Mouse (Mus musculus): ENCODE measurements around the gene Gm9903. TPM values are rescaled to one million over a fixed set of nuclear protein-coding genes. Genes with fewer than 3 reads are reported as not detected.

The Gm9903 gene
- 0.93 and 1.0 TPM in 2 replicates for polyA plus RNA-seq (2016; fragmentation: Nextera tagmentation; extraction: Ambion mirVana)

DNA sequence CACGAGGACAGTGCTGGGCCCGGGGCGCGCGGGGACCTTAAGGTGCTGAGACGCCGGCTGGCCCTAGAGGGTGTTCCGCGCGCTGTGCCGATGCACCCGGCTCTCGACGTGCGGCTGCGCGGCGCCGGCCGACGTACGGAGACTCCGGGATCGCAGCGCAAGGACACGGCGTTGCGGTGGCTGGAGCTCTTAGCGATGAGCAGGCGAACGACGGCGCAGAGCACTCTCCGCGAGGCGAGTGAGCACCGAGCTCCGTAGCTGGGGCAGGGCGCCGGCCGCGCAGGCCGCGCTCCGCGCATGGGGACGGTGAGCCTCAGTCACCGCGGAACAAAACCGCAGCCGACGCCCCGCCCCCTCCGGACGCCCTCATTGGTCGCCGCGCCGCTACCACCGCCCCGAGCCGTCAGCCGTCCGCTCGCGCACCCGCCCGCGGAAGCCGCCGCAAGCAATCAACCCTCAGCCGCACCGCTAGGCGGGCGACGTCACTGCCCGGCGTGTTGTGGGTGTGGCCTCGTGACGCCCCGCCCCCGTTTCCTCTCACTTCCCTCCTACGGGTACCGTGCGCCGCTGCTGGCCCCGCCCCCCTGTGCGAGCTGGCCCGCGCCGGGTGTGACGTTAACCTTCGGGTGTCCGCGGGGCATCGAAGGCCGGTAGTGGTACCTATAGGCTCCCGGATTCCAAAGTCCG is at the start of gene Gm9903, which contains the start of gene Fam53a:
TSS of gene Gm9903 (plus strand) at position 625 of the 687 bp plus-strand sequence.
TSS of gene Fam53a (minus strand) at position 335 of the 687 bp plus-strand sequence.
- Histone ChIP-seq H3K9ac (replicated peaks) (peak within 1 kb of the TSS; percentile 71), H3K4me2 (replicated peaks) (peak within 1 kb of the TSS; percentile 93), H3K27ac (replicated peaks) (peak within 1 kb of the TSS; percentile 90), H3K4me1 (peaks cover 15% of the 10 kb centered on the region), H3K27me3 (no peaks in the 10 kb centered on the region), H3K9me3 (no peaks in the 10 kb centered on the region), H3K4me3 (peak within 1 kb of the TSS; percentile 82), H3K36me3 (peaks cover 2% of the 10 kb centered on the region; the same call in 1 of the 2 replicates)
- peak; percentile 96 for ATAC-seq (ENCODE audit: low FRiP score, low read depth)
- WGBS = under 1% methylated on average over 98 of the region's 99 CpGs

DNA sequence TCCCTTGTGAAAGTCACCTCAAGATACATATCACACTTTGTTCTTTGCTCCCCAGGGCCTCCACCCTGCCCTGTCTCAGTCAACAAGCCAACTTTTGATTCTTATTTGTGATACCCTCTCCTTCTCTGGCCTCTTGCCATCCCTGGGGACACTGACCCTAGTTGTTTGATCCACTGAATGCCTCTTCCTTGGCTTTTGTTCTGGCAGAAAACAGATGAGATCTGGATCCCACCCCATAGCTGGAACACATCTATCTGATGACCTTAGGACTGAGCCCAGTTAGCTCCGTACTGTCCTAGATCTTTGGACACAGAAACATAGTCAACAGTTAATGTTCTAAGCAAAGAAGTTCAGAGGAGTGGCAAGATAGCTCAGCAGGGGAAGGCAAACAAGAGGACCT is 49.4 kb upstream of the Gm9903 start:
- ATAC-seq (ENCODE audit: low FRiP score, low read depth) = no peak
- no peak overlapping the region for H3K27ac ChIP-seq (replicated peaks)
- H3K27me3 ChIP-seq = no peaks in the 10 kb centered on the region
- 90% methylated on average over 1 of the region's 1 CpGs for WGBS
- no peak overlapping the region for H3K9ac ChIP-seq (replicated peaks)
- no peak overlapping the region for H3K4me3 ChIP-seq
- no peak overlapping the region for H3K4me2 ChIP-seq (replicated peaks)
- no peaks in the 10 kb centered on the region for H3K9me3 ChIP-seq
- H3K4me1 ChIP-seq = no peaks in the 10 kb centered on the region
- no peaks in the 10 kb centered on the region for H3K36me3 ChIP-seq

DNA sequence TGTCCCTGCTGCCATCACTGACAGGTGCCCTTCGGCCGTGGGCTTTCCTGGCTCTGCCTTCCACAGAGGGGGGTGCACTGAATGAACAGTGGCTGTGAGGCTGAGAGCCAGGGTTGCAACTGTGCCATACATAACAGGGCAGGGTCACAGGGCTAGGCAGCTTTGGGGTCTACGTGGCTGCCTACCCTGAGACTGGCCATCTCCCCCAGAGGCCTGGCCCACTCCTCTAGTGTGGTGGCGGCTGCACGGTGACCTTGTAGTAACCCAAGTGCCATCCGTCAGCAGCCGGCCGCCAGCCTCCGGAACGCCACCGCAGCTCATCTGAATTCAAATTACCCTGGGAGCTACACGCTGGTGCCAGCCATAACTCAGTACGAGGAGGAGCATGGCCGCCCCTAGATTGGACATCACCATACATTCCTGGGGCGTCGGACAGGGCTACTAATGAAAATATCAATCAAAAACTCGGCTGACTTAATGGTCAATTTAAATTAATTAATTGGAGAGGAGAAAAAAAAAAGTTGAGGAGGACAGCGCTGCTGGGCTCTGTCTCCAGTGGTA is 42.1 kb upstream of the Gm9903 start:
- 0 out of 2 replicates have a peak, but pooled peaks cover 4% of the 10 kb centered on the region for H3K27me3 ChIP-seq
- no peaks in the 10 kb centered on the region for H3K9me3 ChIP-seq
- H3K36me3 ChIP-seq = no peaks in the 10 kb centered on the region
- WGBS = 84% methylated on average over 18 of the region's 18 CpGs
- no peak for ATAC-seq (ENCODE audit: low FRiP score, low read depth)
- H3K27ac ChIP-seq (replicated peaks) = no peak overlapping the region
- H3K9ac ChIP-seq (replicated peaks) = no peak overlapping the region
- H3K4me3 ChIP-seq = no peak overlapping the region
- no peaks in the 10 kb centered on the region for H3K4me1 ChIP-seq
- no peak overlapping the region for H3K4me2 ChIP-seq (replicated peaks)

DNA sequence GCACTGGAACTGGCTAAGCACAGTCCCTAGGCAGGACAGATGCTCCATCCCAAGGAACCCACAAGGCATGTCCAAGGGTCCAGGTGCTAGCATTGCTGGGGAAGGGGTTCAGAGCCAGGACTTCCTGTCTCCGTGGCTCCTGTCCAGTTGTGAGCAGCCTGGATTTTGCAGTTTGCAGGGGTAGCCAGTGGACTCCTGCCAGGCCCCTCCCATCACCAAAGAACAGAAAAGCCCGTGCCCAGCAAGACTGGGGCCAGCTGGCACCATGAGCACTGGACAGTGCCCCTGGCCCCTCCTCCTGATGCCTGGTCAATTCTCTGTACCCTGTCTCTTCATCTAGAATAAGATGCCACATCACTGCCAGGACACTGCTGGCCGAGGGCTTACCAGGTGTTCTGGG is 41.7 kb upstream of the Gm9903 start:
- 86% methylated on average over 3 of the region's 3 CpGs for WGBS
- Histone ChIP-seq H3K27me3 (0 out of 2 replicates have a peak, but pooled peaks cover 4% of the 10 kb centered on the region), H3K27ac (replicated peaks) (no peak overlapping the region), H3K4me3 (no peak overlapping the region), H3K36me3 (no peaks in the 10 kb centered on the region), H3K4me1 (no peaks in the 10 kb centered on the region), H3K4me2 (replicated peaks) (no peak overlapping the region), H3K9me3 (no peaks in the 10 kb centered on the region), H3K9ac (replicated peaks) (no peak overlapping the region)
- ATAC-seq (ENCODE audit: low FRiP score, low read depth) = no peak

DNA sequence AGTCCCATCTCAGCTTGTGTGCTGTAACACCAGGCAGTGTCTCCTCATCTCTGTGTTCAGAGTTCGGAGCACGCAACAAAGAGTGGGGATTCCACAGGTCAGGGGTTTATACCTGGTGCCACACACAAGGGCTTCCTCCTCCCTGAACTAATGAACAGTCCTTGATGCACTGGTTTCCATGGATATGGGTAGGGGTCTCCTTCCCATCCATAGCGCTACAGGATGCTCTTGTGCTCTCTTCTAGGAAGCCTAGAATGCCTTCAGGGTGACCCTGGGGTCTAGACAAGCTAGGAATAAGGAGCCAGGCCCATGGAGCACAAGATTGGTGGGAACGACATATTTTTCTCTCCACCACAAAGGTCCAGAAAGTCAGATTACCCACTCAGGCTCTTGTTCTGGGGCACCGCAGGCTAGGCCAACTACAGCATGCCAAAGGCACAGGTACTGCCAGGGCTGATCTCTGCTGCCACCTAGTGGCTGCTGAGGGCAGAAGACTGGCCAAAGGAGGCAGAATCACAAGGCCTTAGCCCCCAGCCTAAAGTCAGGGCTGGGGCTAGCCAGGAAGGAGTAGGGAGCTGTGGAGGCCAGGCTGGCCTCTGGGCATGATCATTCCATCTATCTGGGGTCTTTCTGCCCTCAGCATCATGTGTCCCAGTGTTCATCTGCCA is 40.4 kb upstream of the Gm9903 start:
- 70% methylated on average over 5 of the region's 5 CpGs for WGBS
- no peak for ATAC-seq (ENCODE audit: low FRiP score, low read depth)
- no peak overlapping the region for H3K9ac ChIP-seq (replicated peaks)
- no peaks in the 10 kb centered on the region for H3K9me3 ChIP-seq
- H3K4me1 ChIP-seq = no peaks in the 10 kb centered on the region
- H3K27me3 ChIP-seq = 0 out of 2 replicates have a peak, but pooled peaks cover 4% of the 10 kb centered on the region
- no peaks in the 10 kb centered on the region for H3K36me3 ChIP-seq
- no peak overlapping the region for H3K27ac ChIP-seq (replicated peaks)
- no peak overlapping the region for H3K4me3 ChIP-seq
- H3K4me2 ChIP-seq (replicated peaks) = no peak overlapping the region

DNA sequence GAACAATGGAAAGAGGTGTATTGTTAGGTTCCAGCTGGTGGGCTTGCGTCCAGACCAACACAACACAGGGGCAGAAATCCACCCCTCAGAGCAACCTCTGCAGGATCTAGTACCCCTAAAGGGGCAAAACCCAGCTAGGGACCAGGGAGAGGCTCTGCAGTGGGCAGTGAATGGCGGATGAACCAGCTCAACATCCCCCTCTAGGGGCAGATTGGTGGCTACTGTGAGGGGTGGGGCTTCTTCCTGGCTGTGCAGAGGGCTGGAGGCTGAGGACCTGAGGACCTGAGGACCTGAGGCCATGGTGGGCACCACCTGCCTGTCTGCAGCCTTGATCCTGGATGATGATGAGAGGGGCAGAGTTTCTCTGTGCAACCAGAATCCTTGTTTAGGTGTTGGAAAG is 36.1 kb upstream of the Gm9903 start:
- no peaks in the 10 kb centered on the region for H3K4me1 ChIP-seq
- H3K9me3 ChIP-seq = no peaks in the 10 kb centered on the region
- H3K4me3 ChIP-seq = no peak overlapping the region
- ATAC-seq (ENCODE audit: low FRiP score, low read depth) = no peak
- H3K36me3 ChIP-seq = no peaks in the 10 kb centered on the region
- no peaks in the 10 kb centered on the region for H3K27me3 ChIP-seq
- no peak overlapping the region for H3K4me2 ChIP-seq (replicated peaks)
- H3K9ac ChIP-seq (replicated peaks) = no peak overlapping the region
- 31% methylated on average over 2 of the region's 2 CpGs for WGBS
- H3K27ac ChIP-seq (replicated peaks) = no peak overlapping the region

DNA sequence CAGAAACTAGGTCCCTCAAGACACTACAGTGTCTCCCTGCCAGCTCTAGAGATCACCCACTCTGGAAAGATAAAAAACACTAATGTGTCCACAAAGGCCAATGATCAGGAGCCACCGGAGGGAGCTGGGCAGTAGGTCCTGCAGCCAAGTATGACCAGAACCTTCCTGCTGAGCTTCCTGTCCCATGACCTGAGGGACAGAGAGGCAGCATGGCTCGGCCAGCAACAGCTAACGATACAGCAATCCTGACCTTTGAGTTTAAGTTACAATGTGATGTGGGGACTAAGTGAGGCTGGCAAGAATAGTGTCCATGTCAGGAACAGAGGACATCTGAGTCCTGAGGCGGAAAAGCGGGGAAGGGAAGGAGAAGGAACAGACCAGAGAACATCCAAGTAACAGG is 24.4 kb upstream of the Gm9903 start:
- WGBS = 88% methylated on average over 5 of the region's 5 CpGs
- no peaks in the 10 kb centered on the region for H3K4me1 ChIP-seq
- ATAC-seq (ENCODE audit: low FRiP score, low read depth) = no peak
- H3K36me3 ChIP-seq = peaks cover 43% of the 10 kb centered on the region
- no peak overlapping the region for H3K4me3 ChIP-seq
- no peak overlapping the region for H3K27ac ChIP-seq (replicated peaks)
- no peak overlapping the region for H3K4me2 ChIP-seq (replicated peaks)
- H3K9ac ChIP-seq (replicated peaks) = no peak overlapping the region
- H3K27me3 ChIP-seq = no peaks in the 10 kb centered on the region
- no peaks in the 10 kb centered on the region for H3K9me3 ChIP-seq

DNA sequence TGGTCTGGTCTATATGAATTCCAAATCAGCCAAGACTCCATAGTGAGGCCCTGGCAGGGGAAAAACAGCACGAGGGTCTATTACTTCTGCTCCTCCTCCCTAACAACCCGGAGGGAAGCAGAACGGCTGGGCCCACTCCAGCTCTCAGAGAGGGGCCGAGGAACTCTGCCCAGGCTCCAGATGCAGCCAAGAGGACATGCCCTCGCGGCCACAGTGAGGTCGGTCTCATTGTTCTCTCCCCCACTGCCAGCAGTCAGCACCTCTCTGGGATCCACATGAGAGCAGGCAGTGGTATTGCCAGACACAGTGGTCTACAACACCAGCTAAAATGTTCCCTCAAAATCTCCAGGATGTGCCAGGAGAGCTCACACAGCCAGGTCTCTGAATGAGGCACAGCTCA is 23.1 kb upstream of the Gm9903 start:
- H3K27ac ChIP-seq (replicated peaks) = no peak overlapping the region
- H3K9ac ChIP-seq (replicated peaks) = no peak overlapping the region
- H3K36me3 ChIP-seq = peaks cover 39% of the 10 kb centered on the region
- H3K4me3 ChIP-seq = no peak overlapping the region
- no peaks in the 10 kb centered on the region for H3K9me3 ChIP-seq
- no peaks in the 10 kb centered on the region for H3K27me3 ChIP-seq
- H3K4me1 ChIP-seq = no peaks in the 10 kb centered on the region
- 78% methylated on average over 7 of the region's 7 CpGs for WGBS
- no peak for ATAC-seq (ENCODE audit: low FRiP score, low read depth)
- H3K4me2 ChIP-seq (replicated peaks) = no peak overlapping the region

DNA sequence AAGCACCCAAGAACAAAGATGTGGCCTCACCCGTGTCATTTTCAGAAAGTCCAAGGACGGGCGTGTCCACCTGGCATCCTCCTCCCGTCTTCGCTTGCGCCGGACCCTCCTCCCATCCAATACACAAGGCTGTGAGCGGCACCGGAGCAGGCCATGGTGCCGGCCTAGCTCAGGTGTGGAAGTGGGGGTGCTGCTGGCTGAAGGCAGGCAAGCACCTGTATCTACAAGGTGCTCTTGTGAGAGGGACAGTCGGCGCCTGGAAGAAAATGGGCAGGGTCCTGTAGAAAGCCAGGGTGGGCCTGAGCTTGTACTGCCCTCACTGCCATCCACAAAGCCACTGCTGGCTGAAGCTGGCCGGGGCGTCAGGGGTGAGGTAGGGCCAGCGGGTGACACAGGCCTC is 22.3 kb upstream of the Gm9903 start:
- ATAC-seq (ENCODE audit: low FRiP score, low read depth) = no peak
- Histone ChIP-seq H3K4me2 (replicated peaks) (no peak overlapping the region), H3K36me3 (peaks cover 42% of the 10 kb centered on the region), H3K9me3 (no peaks in the 10 kb centered on the region), H3K4me3 (no peak overlapping the region), H3K27me3 (no peaks in the 10 kb centered on the region), H3K4me1 (no peaks in the 10 kb centered on the region), H3K9ac (replicated peaks) (no peak overlapping the region), H3K27ac (replicated peaks) (no peak overlapping the region)
- 97% methylated on average over 15 of the region's 15 CpGs for WGBS

DNA sequence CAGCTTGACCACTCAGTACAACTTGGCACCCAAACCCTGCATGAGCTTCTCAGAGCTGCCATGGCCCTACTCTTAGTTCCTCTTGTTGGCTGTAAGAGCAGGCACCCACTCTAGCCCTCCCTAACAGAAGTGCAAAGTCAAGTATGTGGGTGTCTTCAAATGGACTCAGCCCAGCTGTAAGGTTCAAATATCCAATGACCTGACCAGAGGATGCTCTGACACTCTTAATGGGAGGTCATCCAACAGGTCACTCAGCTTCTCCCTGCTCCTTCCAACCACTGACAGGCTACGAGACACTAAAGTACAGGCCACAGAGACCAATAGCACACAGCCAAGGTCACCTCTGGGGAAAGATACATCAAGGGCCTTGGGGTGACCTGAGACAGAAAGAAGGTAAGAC is 20.5 kb upstream of the Gm9903 start:
- no peak for ATAC-seq (ENCODE audit: low FRiP score, low read depth)
- Histone ChIP-seq H3K27ac (replicated peaks) (no peak overlapping the region), H3K4me2 (replicated peaks) (no peak overlapping the region), H3K4me1 (no peaks in the 10 kb centered on the region), H3K4me3 (no peak overlapping the region), H3K9me3 (no peaks in the 10 kb centered on the region), H3K27me3 (no peaks in the 10 kb centered on the region), H3K9ac (replicated peaks) (no peak overlapping the region), H3K36me3 (peaks cover 49% of the 10 kb centered on the region)
- WGBS = 95% methylated on average over 1 of the region's 1 CpGs

DNA sequence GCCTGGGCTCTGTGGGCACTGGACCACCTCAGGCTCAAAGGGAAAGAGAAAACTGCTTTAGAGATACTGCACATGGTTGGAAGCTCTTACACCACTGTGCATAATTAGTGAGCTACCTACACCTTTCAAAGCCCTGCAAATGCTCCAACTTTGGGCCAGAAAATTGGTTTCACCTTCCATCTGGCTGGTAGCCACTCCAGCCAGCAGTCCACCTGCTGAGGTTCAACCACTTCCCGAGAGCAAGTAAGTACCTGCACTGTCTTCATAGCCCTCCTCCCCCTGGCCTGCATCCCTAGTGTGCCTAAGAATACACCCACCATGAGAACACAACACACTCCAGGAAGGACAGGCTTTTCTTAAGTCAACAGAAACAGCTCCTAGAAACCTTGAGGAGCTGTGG is 17.9 kb upstream of the Gm9903 start:
- H3K27me3 ChIP-seq = no peaks in the 10 kb centered on the region
- no peak overlapping the region for H3K27ac ChIP-seq (replicated peaks)
- peaks cover 43% of the 10 kb centered on the region for H3K36me3 ChIP-seq
- ATAC-seq (ENCODE audit: low FRiP score, low read depth) = no peak
- no peak overlapping the region for H3K4me2 ChIP-seq (replicated peaks)
- H3K9ac ChIP-seq (replicated peaks) = no peak overlapping the region
- H3K4me3 ChIP-seq = no peak overlapping the region
- WGBS = 92% methylated on average over 1 of the region's 1 CpGs
- H3K9me3 ChIP-seq = no peaks in the 10 kb centered on the region
- no peaks in the 10 kb centered on the region for H3K4me1 ChIP-seq

DNA sequence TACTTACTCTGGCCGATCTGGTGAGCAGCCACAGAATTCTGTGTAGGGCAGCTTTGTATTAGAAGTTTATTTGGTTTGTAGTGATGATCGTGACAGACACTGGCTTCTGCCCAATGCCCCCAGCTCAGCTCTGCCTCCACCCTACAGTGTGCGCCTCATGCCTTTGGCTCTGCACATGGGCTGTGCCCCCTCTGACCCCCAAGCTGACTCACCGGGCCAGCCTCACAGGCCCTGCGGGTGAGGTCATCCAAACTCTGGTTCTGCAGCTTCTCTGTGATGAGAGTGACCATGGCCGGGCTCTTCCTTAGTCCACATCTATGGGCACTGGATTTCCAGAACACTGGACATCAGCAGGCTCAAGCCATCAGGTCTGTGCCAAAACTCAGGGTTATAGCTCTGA is 15.3 kb upstream of the Gm9903 start:
- H3K9ac ChIP-seq (replicated peaks) = no peak overlapping the region
- peaks cover 18% of the 10 kb centered on the region for H3K36me3 ChIP-seq
- H3K4me1 ChIP-seq = no peaks in the 10 kb centered on the region
- H3K27ac ChIP-seq (replicated peaks) = no peak overlapping the region
- H3K4me2 ChIP-seq (replicated peaks) = no peak overlapping the region
- WGBS = 95% methylated on average over 6 of the region's 6 CpGs
- H3K27me3 ChIP-seq = no peaks in the 10 kb centered on the region
- no peaks in the 10 kb centered on the region for H3K9me3 ChIP-seq
- H3K4me3 ChIP-seq = no peak overlapping the region
- no peak for ATAC-seq (ENCODE audit: low FRiP score, low read depth)

Measured in midbrain, embryonic 12.5 days (tissue).